Mouse (Mus musculus) forebrain, embryonic 13.5 days (tissue): ENCODE results near the gene Taok3. TPM values are rescaled to one million over a fixed set of nuclear protein-coding genes. Genes with fewer than 3 reads are reported as not detected.

ENCODE experiments used
- ATAC-seq: fragments of 200-750 bp; cut with Nextera tagmentation; 2 replicates; pipeline ENCODE4 v1.8.0; 2017
- H3K27ac ChIP-seq: fragments of 300-500 bp; sonication (generic); 2 replicates; pipeline ENCODE4 v1.5.1; 2015; ENCODE audit warnings: inconsistent platforms, mild to moderate bottlenecking, moderate library complexity
- H3K27me3 ChIP-seq: fragments of 300-500 bp; sonication (generic); 2 replicates; pipeline ENCODE4 v1.6.1; 2015; ENCODE audit warnings: mild to moderate bottlenecking, inconsistent platforms
- H3K36me3 ChIP-seq: fragments of 300-500 bp; sonication (generic); 2 replicates; pipeline ENCODE4 v1.6.1; 2015; ENCODE audit warnings: mild to moderate bottlenecking, inconsistent platforms; ENCODE audit not compliant: poor library complexity, severe bottlenecking
- H3K4me1 ChIP-seq: fragments of 300-500 bp; sonication (generic); 2 replicates; pipeline ENCODE4 v1.6.1; 2015; ENCODE audit warnings: inconsistent platforms
- H3K4me2 ChIP-seq: fragments of 300-500 bp; sonication (generic); 2 replicates; pipeline ENCODE4 v1.6.1; 2015; ENCODE audit warnings: inconsistent platforms, mild to moderate bottlenecking, moderate library complexity
- H3K4me3 ChIP-seq: fragments of 300-500 bp; sonication (generic); 2 replicates; pipeline ENCODE4 v1.5.1; 2015; ENCODE audit warnings: mild to moderate bottlenecking, inconsistent platforms
- H3K9ac ChIP-seq: fragments of 300-500 bp; sonication (generic); 2 replicates; pipeline ENCODE4 v1.6.1; 2015; ENCODE audit warnings: mild to moderate bottlenecking, inconsistent platforms
- H3K9me3 ChIP-seq: fragments of 300-500 bp; sonication (generic); replicated peaks from 2 replicates; pipeline ENCODE4 v1.6.1; 2016; ENCODE audit warnings: inconsistent platforms
- WGBS: fragments of 180-500 bp; shearing (Covaris S2); methylation state at CpG from one replicate; pipeline ENCODE4 v1.1.7; 2015; 5-methylcytosine and 5-hydroxymethylcytosine counted together
- polyA plus RNA-seq: library from polyadenylated mRNA; unstranded; fragments of >200 nt; fragmentation: Nextera tagmentation; extraction: Ambion mirVana; gene quantifications from 2 replicates; pipeline ENCODE4 v1.2.1, GENCODE M21; 2015

Taok3 gene
- polyA plus RNA-seq, 1 experiment from 2014 or later, result 30.7 TPM

GRCm38 (mm10) chr5:117166811-117167365, 47.0 kb downstream of the Taok3 start:
- ATAC-seq, result no peak
- Histone ChIP-seq H3K36me3 (no peaks in the 10 kb centered on the region), H3K4me1 (no peaks in the 10 kb centered on the region), H3K9me3 (no peaks in the 10 kb centered on the region), H3K27ac (no peak overlapping the region), H3K4me3 (no peak overlapping the region), H3K4me2 (no peak overlapping the region), H3K9ac (no peak overlapping the region), H3K27me3 (no peaks in the 10 kb centered on the region)
- WGBS, result 89% methylated on average over 11 of the region's 11 CpGs

- no peaks in the 10 kb centered on the region for H3K36me3 ChIP-seq
- no peak overlapping the region for H3K4me2 ChIP-seq
- no peak overlapping the region for H3K4me3 ChIP-seq
- H3K9ac ChIP-seq, result no peak overlapping the region
- ATAC-seq, result no peak
- no peak overlapping the region for H3K27ac ChIP-seq
- H3K9me3 ChIP-seq, result no peaks in the 10 kb centered on the region
- WGBS, result 85% methylated on average over 14 of the region's 14 CpGs
- H3K27me3 ChIP-seq, result no peaks in the 10 kb centered on the region
- no peaks in the 10 kb centered on the region for H3K4me1 ChIP-seq
Measured at GRCm38 (mm10) chr5:117168351-117169100, 48.6 kb downstream of the Taok3 start.

GRCm38 (mm10) chr5:117174057-117174456, 54.1 kb downstream of the Taok3 start:
- Histone ChIP-seq H3K9me3 (no peaks in the 10 kb centered on the region), H3K36me3 (no peaks in the 10 kb centered on the region), H3K4me3 (no peak overlapping the region), H3K9ac (no peak overlapping the region), H3K27ac (no peak overlapping the region), H3K4me2 (no peak overlapping the region), H3K27me3 (no peaks in the 10 kb centered on the region), H3K4me1 (peaks cover 11% of the 10 kb centered on the region; the same call in 1 of the 2 replicates)
- 92% methylated on average over 7 of the region's 7 CpGs for WGBS
- ATAC-seq, result no peak

GRCm38 (mm10) chr5:117175896-117176295, 56.0 kb downstream of the Taok3 start:
- no peak overlapping the region for H3K4me2 ChIP-seq
- H3K4me3 ChIP-seq, result no peak overlapping the region
- H3K9me3 ChIP-seq, result no peaks in the 10 kb centered on the region
- H3K27me3 ChIP-seq, result no peaks in the 10 kb centered on the region
- H3K27ac ChIP-seq, result no peak overlapping the region
- 71% methylated on average over 8 of the region's 8 CpGs for WGBS
- peaks cover 11% of the 10 kb centered on the region; the same call in 1 of the 2 replicates for H3K4me1 ChIP-seq
- no peaks in the 10 kb centered on the region for H3K36me3 ChIP-seq
- ATAC-seq, result no peak
- no peak overlapping the region for H3K9ac ChIP-seq

GRCm38 (mm10) chr5:117178079-117178478, 58.1 kb downstream of the Taok3 start:
- ATAC-seq, result no peak
- 20% methylated on average over 6 of the region's 6 CpGs for WGBS
- Histone ChIP-seq H3K9ac (no peak overlapping the region), H3K4me1 (peaks cover 11% of the 10 kb centered on the region; the same call in 1 of the 2 replicates), H3K36me3 (no peaks in the 10 kb centered on the region), H3K9me3 (no peaks in the 10 kb centered on the region), H3K27ac (no peak overlapping the region), H3K4me2 (no peak overlapping the region), H3K27me3 (no peaks in the 10 kb centered on the region), H3K4me3 (no peak overlapping the region)

GRCm38 (mm10) chr5:117178486-117178885, 58.6 kb downstream of the Taok3 start:
- Histone ChIP-seq H3K27ac (no peak overlapping the region), H3K4me2 (no peak overlapping the region), H3K4me3 (no peak overlapping the region), H3K36me3 (no peaks in the 10 kb centered on the region), H3K9ac (no peak overlapping the region), H3K27me3 (no peaks in the 10 kb centered on the region), H3K9me3 (no peaks in the 10 kb centered on the region), H3K4me1 (peaks cover 11% of the 10 kb centered on the region; the same call in 1 of the 2 replicates)
- WGBS, result 61% methylated on average over 6 of the region's 6 CpGs
- ATAC-seq, result no peak

GRCm38 (mm10) chr5:117181921-117182320, 62.0 kb downstream of the Taok3 start:
- H3K9me3 ChIP-seq, result peaks cover 8% of the 10 kb centered on the region
- H3K4me2 ChIP-seq, result no peak overlapping the region
- no peak overlapping the region for H3K4me3 ChIP-seq
- peaks cover 4% of the 10 kb centered on the region; the same call in 1 of the 2 replicates for H3K36me3 ChIP-seq
- H3K27me3 ChIP-seq, result no peaks in the 10 kb centered on the region
- H3K9ac ChIP-seq, result no peak overlapping the region
- no peak for ATAC-seq
- no peak overlapping the region for H3K27ac ChIP-seq
- peaks cover 11% of the 10 kb centered on the region; the same call in 1 of the 2 replicates for H3K4me1 ChIP-seq
- WGBS, result 91% methylated on average over 5 of the region's 5 CpGs

- no peak overlapping the region for H3K9ac ChIP-seq
- no peaks in the 10 kb centered on the region for H3K27me3 ChIP-seq
- no peak overlapping the region for H3K27ac ChIP-seq
- 79% methylated on average over 3 of the region's 3 CpGs for WGBS
- H3K9me3 ChIP-seq, result peaks cover 8% of the 10 kb centered on the region
- H3K4me1 ChIP-seq, result peaks cover 11% of the 10 kb centered on the region; the same call in 1 of the 2 replicates
- H3K4me2 ChIP-seq, result no peak overlapping the region
- peaks cover 4% of the 10 kb centered on the region; the same call in 1 of the 2 replicates for H3K36me3 ChIP-seq
- no peak overlapping the region for H3K4me3 ChIP-seq
- no peak for ATAC-seq
Measured at GRCm38 (mm10) chr5:117182411-117182810, 62.5 kb downstream of the Taok3 start.

GRCm38 (mm10) chr5:117184832-117185231, 64.9 kb downstream of the Taok3 start:
- H3K4me1 ChIP-seq, result no peaks in the 10 kb centered on the region
- ATAC-seq, result no peak
- H3K9me3 ChIP-seq, result peaks cover 8% of the 10 kb centered on the region
- no peaks in the 10 kb centered on the region for H3K27me3 ChIP-seq
- no peak overlapping the region for H3K9ac ChIP-seq
- no peak overlapping the region for H3K4me3 ChIP-seq
- peaks cover 4% of the 10 kb centered on the region; the same call in 1 of the 2 replicates for H3K36me3 ChIP-seq
- 85% methylated on average over 6 of the region's 6 CpGs for WGBS
- no peak overlapping the region for H3K4me2 ChIP-seq
- no peak overlapping the region for H3K27ac ChIP-seq

- Histone ChIP-seq H3K36me3 (peaks cover 4% of the 10 kb centered on the region; the same call in 1 of the 2 replicates), H3K9me3 (peaks cover 8% of the 10 kb centered on the region), H3K4me3 (no peak overlapping the region), H3K4me2 (no peak overlapping the region), H3K9ac (no peak overlapping the region), H3K27me3 (no peaks in the 10 kb centered on the region), H3K27ac (no peak overlapping the region), H3K4me1 (no peaks in the 10 kb centered on the region)
- WGBS, result 97% methylated on average over 7 of the region's 7 CpGs
- no peak for ATAC-seq
Measured at GRCm38 (mm10) chr5:117185673-117186072, 65.7 kb downstream of the Taok3 start.

- Histone ChIP-seq H3K9me3 (no peaks in the 10 kb centered on the region; the same call in 1 of the 2 replicates), H3K27me3 (no peaks in the 10 kb centered on the region), H3K4me2 (no peak overlapping the region), H3K4me1 (no peaks in the 10 kb centered on the region), H3K9ac (no peak overlapping the region), H3K36me3 (no peaks in the 10 kb centered on the region), H3K4me3 (no peak overlapping the region), H3K27ac (no peak overlapping the region)
- WGBS, result 86% methylated on average over 6 of the region's 6 CpGs
- no peak for ATAC-seq
Measured at GRCm38 (mm10) chr5:117192061-117192460, 72.1 kb downstream of the Taok3 start.

GRCm38 (mm10) chr5:117193748-117194147, 73.8 kb downstream of the Taok3 start:
- WGBS, result 92% methylated on average over 7 of the region's 7 CpGs
- Histone ChIP-seq H3K4me3 (no peak overlapping the region), H3K27ac (no peak overlapping the region), H3K9ac (no peak overlapping the region), H3K27me3 (no peaks in the 10 kb centered on the region), H3K36me3 (peaks cover 5% of the 10 kb centered on the region), H3K4me2 (no peak overlapping the region), H3K9me3 (no peaks in the 10 kb centered on the region; the same call in 1 of the 2 replicates), H3K4me1 (no peaks in the 10 kb centered on the region)
- no peak for ATAC-seq
